Mouse (Mus musculus): Measurements from ENCODE around the gene Fzd10.

Gene Fzd10

DNA sequence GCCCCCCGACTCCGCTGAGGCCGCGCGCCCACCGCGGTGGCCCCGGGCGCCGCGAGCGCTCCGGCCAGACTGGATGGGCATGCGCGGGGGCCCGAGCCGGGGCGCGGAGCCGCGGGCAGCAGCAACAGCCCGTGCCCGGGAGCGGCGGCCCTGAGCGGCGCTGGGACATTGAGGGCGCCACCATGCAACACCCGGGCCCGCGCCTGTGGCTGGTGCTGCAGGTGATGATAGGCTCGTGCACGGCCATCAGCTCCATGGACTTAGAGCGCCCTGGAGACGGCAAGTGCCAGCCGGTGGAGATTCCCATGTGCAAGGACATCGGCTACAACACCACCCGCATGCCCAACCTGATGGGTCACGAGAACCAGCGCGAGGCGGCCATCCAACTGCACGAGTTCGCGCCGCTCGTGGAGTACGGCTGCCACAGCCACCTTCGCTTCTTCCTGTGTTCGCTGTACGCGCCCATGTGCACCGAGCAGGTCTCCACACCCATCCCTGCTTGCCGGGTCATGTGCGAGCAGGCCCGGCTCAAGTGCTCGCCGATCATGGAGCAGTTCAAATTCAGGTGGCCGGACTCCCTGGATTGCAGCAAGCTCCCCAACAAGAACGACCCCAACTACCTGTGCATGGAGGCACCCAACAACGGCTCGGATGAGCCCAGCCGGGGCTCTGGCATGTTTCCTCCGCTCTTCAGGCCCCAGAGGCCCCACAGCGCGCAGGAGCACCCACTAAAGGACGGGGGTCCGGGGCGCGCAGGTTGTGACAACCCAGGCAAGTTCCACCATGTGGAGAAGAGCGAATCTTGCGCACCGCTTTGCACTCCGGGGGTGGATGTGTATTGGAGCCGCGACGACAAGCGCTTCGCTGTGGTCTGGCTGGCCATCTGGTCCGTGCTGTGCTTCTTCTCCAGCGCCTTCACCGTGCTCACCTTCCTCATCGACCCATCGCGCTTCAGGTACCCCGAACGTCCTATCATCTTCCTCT is 684 bp downstream of the Fzd10 start:
- peak; percentile 70 for DNase-seq (ENCODE audit: low read depth, low spot score)

DNA sequence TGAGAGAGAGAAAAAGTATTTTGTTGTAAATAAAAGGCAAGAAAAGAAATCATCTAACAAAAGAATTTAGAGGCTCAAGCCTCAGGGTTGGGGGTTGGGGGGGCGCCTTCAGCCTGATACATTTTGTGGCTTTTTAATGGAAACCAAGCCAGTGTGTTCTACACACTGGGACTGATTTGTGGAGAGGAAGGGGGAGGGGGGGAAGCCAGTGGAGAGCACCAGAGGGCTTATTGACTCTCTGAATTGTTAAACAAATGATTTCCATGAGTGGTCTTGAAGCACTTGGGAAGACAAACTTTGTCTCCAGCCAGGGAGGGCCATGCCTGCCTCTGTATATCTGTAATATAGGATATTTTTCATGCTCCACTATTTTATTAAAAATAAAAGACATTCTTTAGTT is 3.0 kb downstream of the Fzd10 start:
- peak; percentile 57 for DNase-seq (ENCODE audit: low read depth, low spot score)

DNA sequence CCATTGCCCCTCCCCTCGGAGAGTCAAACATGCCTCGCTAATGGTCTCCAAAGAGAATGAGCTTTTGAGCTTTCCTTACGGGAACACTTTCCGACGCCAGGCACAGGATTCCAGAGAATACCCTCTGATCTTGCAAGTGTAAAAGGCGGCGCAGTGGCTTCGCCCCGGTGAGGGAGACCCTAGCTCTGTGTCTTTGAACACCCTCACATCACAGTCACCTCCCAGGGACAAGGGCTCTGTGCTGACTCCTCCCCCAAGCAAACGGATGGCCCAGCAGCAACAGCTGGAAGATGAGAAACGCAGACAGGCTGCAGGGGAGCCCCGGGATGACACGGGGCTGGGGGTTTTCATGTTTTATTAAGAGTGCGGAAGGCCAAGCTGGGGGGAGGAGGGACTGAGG is 6.0 kb downstream of the Fzd10 start:
- DNase-seq (ENCODE audit: low read depth, low spot score) = peak; percentile 41

DNA sequence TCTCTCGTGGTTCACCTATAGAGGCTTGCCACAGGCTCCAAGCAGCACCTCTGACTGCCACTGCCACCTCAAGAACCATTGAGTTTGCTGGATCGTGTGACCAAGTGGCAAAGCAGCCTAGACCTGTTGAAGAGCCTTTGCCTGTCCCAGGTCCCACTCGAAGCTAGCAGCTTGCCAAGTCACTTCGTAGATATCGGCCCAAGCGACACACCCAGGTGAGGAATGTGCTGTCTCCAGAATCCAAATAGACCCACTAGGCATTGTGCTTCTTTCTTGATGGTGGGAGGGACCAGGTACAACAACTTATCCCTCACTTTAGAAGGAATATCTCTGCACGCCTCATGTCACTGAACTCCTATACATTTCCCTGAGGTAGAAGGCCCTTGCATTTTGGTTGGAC is 8.4 kb downstream of the Fzd10 start:
- DNase-seq (ENCODE audit: low read depth, low spot score) = peak; percentile 64

DNA sequence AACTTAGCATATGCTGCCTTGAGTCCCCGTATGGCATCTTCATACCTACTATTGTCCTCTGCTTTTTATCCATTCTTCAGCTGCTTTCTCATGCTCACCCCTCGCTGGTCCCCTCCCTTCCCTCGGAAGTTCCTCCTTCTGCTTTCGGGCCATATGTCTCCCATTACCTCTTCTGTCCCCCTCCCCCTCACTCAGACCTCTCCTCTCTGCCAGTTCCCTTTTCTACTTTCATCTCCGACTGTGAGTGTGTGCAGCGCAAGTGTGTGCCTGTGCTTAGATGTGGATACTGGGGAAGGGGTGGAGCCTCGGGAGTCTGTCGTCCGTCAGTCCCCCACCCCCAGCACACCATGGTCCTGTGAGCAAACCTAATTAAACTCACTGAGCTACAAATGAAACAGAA is 17.0 kb downstream of the Fzd10 start:
- DNase-seq (ENCODE audit: low read depth, low spot score) = no peak

DNA sequence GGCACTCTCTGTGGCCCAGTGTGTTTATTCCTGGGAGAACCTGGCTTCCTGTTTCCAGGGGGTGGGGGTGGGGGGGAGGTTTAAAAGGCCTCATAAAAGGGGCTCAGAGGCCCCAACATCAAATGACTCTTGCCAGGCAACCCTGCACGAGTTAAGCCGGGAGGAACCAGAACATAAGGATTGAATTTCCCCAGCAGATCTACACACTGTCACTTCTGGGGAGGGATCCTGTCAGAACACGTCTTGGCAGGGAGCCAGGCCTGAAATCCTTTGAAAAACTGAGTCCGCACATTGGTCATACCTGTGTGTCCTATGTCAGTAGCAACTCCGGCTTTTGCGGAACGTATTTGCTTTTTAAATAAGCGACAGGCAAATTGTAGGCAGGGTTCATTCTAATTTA is 19.3 kb downstream of the Fzd10 start:
- DNase-seq (ENCODE audit: low read depth, low spot score) = no peak

DNA sequence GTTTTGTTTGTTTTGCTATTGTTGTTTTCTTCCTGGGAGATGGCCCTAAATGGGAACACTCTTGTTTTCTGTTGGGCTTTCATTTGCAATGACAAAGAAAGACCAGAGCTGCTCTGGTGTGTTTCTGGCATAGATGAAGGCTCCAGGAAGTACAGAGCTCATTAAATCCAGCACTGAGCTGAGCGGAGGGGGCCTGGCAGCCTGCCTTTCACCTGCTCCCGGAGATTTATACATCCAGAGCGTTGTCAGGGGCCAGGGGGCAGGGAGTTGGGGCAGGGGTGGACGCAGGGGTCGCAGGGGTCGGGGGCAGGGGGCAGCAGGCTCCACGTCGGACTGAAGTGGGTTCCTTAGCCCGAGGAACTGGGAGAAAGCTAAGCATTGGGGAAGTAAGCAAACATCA is 19.8 kb downstream of the Fzd10 start:
- no peak for DNase-seq (ENCODE audit: low read depth, low spot score)

DNA sequence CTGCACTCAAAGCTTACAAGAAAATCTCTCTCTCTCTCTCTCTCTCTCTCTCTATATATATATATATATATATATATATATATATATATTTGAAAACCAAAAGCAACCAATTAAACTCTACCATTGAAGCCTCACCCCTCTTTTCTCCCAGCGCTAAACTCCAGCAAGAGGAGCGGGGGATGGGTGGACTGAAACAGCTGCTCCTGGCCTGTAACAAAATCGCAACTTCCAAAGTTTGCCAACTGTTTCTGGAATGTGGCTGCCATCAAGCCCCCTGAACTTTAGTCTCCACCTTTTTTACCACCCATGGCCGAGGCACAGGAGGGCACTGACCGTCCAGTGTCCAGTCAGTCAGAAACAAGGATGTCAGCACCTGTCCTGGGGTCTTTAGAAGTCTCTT is 27.1 kb downstream of the Fzd10 start:
- no peak for DNase-seq (ENCODE audit: low read depth, low spot score)

DNA sequence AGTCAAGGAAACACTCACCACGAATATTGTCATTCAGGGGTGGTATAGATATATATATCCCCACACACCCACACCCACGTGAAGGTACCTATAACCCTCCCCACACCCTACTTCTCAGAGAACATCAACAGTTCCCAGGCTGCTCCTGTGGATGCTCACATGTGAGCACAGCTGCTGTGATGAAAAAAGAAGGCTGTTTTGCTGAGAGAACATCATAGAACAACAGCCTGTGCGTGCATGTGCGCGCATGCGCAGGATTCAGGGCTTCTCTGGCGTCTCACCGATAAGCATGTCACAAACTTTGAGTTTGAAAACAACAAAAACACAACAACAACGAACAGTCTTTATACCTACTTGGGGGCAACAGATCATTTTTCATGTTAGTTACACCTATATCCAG is 36.0 kb downstream of the Fzd10 start:
- no peak for DNase-seq (ENCODE audit: low read depth, low spot score)

DNA sequence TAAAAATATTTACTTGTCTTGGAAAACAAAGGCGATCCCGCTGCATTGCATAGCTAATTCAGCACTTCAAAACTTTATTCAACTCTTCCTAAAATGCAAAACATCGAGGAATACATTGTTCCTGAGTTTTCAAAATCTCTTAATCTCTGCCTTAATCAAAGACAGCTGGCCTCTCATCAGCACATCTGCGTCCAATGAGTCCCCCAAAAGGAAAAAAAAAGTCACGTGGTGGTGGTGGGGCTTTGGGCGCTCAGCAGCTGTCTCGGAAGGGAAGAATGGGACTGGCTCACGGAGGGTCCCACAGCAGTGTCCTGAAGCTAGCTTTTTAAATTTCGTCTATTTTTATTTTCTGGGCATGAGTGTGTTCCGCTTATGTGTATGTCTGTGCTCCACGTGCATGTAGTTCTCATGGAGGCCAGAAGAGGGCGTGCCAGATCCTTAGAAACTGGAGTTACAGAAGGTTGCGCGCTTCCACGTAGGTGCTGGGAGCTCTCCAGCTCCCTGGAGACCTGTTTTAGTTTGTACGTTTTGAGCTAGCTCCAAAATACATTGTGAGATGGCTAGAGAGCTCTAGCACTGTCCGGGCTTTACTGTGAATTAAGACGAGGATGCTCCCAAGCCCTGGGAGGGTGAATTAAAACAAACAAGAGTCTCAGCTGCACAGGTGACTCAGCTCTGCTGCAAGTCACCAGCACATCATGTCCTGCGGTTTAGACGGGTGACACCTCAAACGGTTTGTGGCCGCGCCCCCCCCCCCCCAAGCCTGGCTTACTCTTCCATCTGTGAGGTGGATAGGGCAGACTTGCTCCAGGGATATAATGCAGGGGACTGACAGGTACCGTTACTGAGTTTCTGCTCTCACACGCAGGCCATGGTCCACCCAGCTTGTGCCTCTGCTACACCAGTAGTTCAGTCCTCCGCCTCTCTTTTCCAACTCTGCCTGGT is 36.7 kb downstream of the Fzd10 start:
- DNase-seq (ENCODE audit: low read depth, low spot score) = peak; percentile 89

DNA sequence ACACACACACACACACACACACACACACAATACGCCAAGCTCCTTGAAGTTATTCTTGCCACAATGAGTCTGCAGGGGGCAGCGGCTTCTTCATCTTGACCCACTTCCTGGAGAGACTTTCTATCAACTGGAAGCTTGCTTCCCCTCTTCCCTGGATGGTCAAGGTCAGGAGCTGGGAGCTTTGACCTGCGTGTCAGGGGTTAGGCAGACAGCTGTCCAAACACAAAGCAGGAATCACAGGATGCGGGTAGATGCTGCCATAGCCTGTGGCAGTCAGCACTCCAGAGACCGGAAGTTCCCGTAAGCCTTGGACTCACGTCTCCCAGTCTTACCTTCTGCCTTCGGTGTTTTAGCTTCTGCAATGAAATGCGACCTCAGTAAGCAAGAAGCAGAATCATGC is 38.1 kb downstream of the Fzd10 start:
- peak; percentile 53 for DNase-seq (ENCODE audit: low read depth, low spot score)

DNA sequence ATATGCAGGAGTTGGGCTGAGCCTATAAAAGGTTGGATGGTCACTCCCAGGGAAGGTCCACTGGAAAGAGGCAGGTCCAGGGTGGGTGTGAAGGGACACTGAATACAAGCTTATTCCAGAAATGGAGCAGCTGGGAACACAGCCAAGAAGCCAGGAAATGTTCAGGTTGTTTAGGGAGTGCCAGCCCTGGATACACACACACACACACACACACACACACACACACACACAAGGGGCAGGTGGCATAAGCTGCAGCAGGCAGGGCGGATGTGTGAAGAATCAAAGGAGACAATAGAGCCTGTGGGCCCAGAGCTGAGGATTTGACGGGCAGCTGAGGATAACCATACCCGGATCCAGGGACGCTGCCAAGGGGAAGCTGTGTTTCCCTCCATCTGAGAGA is 42.4 kb downstream of the Fzd10 start:
- DNase-seq (ENCODE audit: low read depth, low spot score) = no peak

DNA sequence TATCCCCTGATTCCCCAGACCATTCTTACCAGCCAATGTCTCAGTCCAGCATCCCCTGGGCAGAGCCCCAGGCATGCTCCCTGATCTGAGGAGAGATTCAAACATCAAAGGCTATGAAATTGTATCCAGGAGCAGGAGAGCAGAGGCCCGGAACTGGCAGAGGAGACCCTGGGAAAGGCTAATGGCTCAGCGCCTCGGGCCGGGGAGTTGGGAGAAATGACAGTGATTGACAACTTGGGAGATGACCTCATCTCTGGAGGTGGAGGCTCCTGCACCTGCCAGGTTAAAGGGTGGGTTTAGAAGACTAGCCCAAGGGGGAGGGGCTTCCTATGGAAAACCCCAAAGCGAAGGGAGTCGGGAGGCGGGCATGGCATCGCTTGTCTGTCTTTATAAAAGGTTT is 45.1 kb downstream of the Fzd10 start:
- DNase-seq (ENCODE audit: low read depth, low spot score) = no peak

DNA sequence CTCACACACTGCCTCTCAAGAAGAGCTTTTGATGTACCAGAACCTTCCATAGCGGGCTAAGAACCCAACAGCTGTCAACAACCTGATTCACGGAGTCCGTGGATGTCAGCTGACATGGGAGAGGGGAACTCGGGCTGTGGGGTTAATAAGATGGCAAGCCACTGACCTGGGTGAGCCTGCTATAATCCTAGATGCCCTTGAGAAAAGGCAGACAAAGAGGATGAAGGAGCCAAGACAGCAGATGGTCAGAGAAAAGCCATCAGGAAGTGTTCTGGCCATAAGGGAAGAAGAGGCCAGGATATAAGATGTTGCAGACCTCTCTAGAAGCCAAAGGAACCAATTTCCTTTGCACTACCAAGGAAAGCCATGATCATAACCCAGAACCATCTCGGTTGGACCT is 45.6 kb downstream of the Fzd10 start:
- no peak for DNase-seq (ENCODE audit: low read depth, low spot score)

DNA sequence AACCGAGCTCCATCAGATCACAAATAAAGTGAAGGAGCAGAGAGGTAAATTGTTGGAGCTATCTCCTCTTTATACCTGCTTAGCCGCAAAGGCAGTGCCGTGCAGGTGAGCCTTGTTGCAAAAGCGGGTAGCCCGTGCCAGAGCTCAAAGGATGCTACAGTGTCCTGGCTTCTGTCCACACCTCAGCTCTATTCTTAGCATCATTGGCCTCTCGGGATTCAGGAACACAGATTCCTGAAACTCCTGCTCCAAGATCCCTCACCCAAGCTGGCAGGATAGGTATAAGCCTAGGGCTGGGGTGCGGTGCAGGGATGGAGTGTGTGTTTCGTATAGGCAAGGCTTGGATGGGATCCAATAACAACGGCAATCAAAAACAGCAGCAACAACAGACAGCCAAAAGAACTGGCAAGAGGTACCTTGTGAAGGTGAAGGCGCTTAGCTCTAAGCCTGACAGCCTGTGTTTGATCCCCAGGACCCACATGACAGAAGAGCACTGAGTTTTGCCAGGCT is 46.6 kb downstream of the Fzd10 start:
- no peak for DNase-seq (ENCODE audit: low read depth, low spot score)

DNA sequence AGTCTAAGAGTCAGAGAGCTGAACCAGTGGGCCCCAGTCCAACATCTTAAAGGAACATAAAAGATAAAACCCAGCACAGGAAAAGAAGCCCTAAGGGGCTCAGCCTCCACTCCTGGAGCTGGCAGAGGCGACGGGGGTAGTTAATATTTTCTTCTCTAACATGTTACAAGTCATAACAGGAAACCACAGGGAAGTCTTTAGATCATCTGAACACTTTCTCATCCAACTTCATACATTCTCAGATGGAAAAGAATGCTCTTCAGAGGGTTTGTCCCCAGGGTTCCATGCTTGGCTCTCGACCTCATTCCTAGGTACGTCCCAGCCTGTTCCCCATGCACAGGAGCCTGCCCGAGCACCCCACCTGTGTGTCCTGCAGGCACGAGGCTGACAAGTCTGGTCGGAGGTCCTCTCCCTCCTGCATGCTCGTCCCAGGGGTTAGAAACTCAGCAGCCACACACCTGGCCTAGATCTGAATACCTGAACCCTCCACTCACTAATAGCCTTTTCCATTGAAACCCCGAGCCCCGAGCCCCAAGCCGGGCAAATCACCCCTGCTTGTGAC is 48.8 kb downstream of the Fzd10 start:
- DNase-seq (ENCODE audit: low read depth, low spot score) = no peak
